Mouse (Mus musculus) heart, postnatal 4 days (tissue): Measurements from ENCODE around the gene Gm20521. TPM values are rescaled to one million over a fixed set of nuclear protein-coding genes. Genes with fewer than 3 reads are reported as not detected.
A peak's percentile ranks its signal among the peaks of the same experiment; 100 is the strongest.

ENCODE experiments used
- DNase-seq: peaks from one replicate; pipeline ENCODE4 v3.0.0; 2021
- total RNA-seq, 2 experiments: library from RNA; stranded (reverse); gene quantifications; 2 replicates each; pipeline ENCODE4 v1.2.3; 2021

Gene Gm20521
- total RNA-seq, 2 experiments from 2014 or later, result 3.0 to 3.9 TPM

GRCm38 (mm10) chr14:54936831-54937160 lies 53.6 kb downstream of the Gm20521 start:
- no peak for DNase-seq

GRCm38 (mm10) chr14:54937361-54938182 lies 54.3 kb downstream of the Gm20521 start:
- DNase-seq, result peak; percentile 62

GRCm38 (mm10) chr14:54938431-54939219 lies 55.4 kb downstream of the Gm20521 start:
- DNase-seq, result peak; percentile 74

GRCm38 (mm10) chr14:54939434-54940175 lies 56.4 kb downstream of the Gm20521 start:
- peak; percentile 84 for DNase-seq

- no peak for DNase-seq
Observed at GRCm38 (mm10) chr14:54940176-54940530, 56.9 kb downstream of the Gm20521 start.

GRCm38 (mm10) chr14:54941024-54941978 lies 58.1 kb downstream of the Gm20521 start:
- peak; percentile 35 for DNase-seq

GRCm38 (mm10) chr14:54942479-54942878 lies 59.2 kb downstream of the Gm20521 start:
- DNase-seq, result peak; percentile 28

- DNase-seq, result peak; percentile 13
Observed at GRCm38 (mm10) chr14:54943971-54944370, 60.7 kb downstream of the Gm20521 start.

GRCm38 (mm10) chr14:54944939-54945338 lies 61.7 kb downstream of the Gm20521 start:
- DNase-seq, result peak; percentile 27

GRCm38 (mm10) chr14:54945975-54946704 lies 62.9 kb downstream of the Gm20521 start:
- peak; percentile 37 for DNase-seq

GRCm38 (mm10) chr14:54947008-54947407 lies 63.8 kb downstream of the Gm20521 start:
- DNase-seq, result peak; percentile 25

Other genes starting within 250 kb of the Gm20521 start
- not detected for gene Gm17606, start 242.5 kb upstream of the Gm20521 start, total RNA-seq
- 1 to 10 TPM; 2.7 to 3.1 TPM for gene Cdh24, start 242.1 kb upstream of the Gm20521 start, total RNA-seq
- 10 to 100 TPM; 19.3 to 20.9 TPM for gene 1700123O20Rik, start 197.2 kb upstream of the Gm20521 start, total RNA-seq
- 100 to 1,000 TPM; 119 to 129 TPM for gene Acin1, start 196.5 kb upstream of the Gm20521 start, total RNA-seq
- gene Gm29776, start 184.6 kb upstream of the Gm20521 start, total RNA-seq, result under 1 TPM; 0.14 to 0.16 TPM
- gene Cebpe, start 171.3 kb upstream of the Gm20521 start, total RNA-seq, result not detected
- gene Slc7a8, start 101.5 kb upstream of the Gm20521 start, total RNA-seq, result 1 to 10 TPM; 1.9 to 2.0 TPM
- not detected for gene Rnf212b, start 69.3 kb upstream of the Gm20521 start, total RNA-seq
- 1 to 10 TPM; 7.7 to 8.9 TPM for gene Homez, start 12.5 kb upstream of the Gm20521 start, total RNA-seq
- gene Ppp1r3e, start 5.9 kb upstream of the Gm20521 start, total RNA-seq, result 1 to 10 TPM; 6.4 to 7.6 TPM
- 10 to 100 TPM; 37.5 to 39.2 TPM for gene Bcl2l2, start 64 bp upstream of the Gm20521 start, total RNA-seq
- 100 to 1,000 TPM; 141 to 142 TPM for gene Pabpn1, start 9.1 kb downstream of the Gm20521 start, total RNA-seq
- gene Slc22a17, start 29.7 kb downstream of the Gm20521 start, total RNA-seq, result 10 to 100 TPM; 24.8 to 25.2 TPM
- gene Efs, start 42.7 kb downstream of the Gm20521 start, total RNA-seq, result 10 to 100 TPM; 10.5 to 10.9 TPM
- gene Il25, start 49.3 kb downstream of the Gm20521 start, total RNA-seq, result not detected
- under 1 TPM in 1 of 2 experiments, not detected in 1; 0.33 TPM for gene Cmtm5, start 52.8 kb downstream of the Gm20521 start, total RNA-seq
- gene Myh6, start 83.5 kb downstream of the Gm20521 start, total RNA-seq, result over 10,000 TPM; 15,879 to 17,172 TPM
- not detected for gene Gm17428, start 93.5 kb downstream of the Gm20521 start, total RNA-seq
- 1,000 to 10,000 TPM; 1,764 to 1,922 TPM for gene Myh7, start 111.2 kb downstream of the Gm20521 start, total RNA-seq
- gene Ngdn, start 132.0 kb downstream of the Gm20521 start, total RNA-seq, result 10 to 100 TPM; 35.7 to 39.7 TPM
- gene Zfhx2, start 208.9 kb downstream of the Gm20521 start, total RNA-seq, result 1 to 10 TPM; 2.9 to 3.8 TPM
- 10 to 100 TPM; 12.2 to 13.2 TPM for gene Thtpa, start 211.3 kb downstream of the Gm20521 start, total RNA-seq
- gene Ap1g2, start 223.2 kb downstream of the Gm20521 start, total RNA-seq, result 1 to 10 TPM; 3.3 to 5.6 TPM
- gene Jph4, start 233.5 kb downstream of the Gm20521 start, total RNA-seq, result under 1 TPM; 0.10 to 0.16 TPM